24 mouse cellular contexts compared by ENCODE assay signal in the genomic region with DNA sequence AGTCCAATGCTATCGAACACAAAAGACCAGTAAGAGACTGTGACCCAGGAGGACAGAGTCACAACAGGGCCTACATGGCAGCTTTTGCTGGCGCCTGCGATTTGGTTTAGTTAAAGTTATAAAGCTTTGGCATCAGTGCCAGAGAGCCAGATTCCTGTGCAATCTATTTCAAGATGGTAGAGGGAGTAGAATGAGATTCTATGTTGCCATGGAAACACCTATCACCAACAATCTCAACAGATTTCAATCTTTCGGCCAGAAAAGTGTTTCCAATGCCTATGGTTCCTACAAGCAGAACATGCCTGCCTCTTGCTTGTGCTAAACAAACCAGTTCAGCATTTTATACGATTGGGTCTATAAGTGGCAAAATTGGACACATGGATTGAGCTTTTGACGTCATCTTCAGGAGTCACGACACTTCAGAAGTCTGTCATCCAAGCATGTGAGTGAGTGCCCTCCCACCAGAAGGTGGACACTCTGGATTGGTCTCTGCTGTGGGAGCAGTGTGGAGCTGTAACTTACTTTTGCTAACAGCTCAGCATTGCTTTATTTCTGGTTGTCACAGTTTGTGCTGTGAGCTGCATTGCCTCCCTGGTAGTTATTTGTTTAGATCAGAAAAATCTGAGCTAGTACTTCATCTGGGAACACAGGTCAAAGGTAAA. TPM values are rescaled to one million over a fixed set of nuclear protein-coding genes. Genes with fewer than 3 reads are reported as not detected.
A peak's percentile ranks its signal among the peaks of the same experiment; 100 is the strongest.
DNase-seq lines count a peak whose midpoint lies in the region; ATAC-seq and TF ChIP-seq lines count a peak whose summit lies in the region.
"Had no signal": no experiment of that assay in that cellular context is flagged by ENCODE, and none has a peak within 500 bp of the region (broad histone marks: within the 10 kb centered on the region; RNA-seq: fewer than 3 reads in every experiment).

No protein-coding gene starts in this region.

- no peak overlapping the region for H3K4me3 ChIP-seq in intestine, embryonic 16.5 days (ENCODE audit: low read length)
- H3K4me3 ChIP-seq in intestine, embryonic 15.5 days (replicated peaks) = no peak overlapping the region
- no peak overlapping the region for H3K4me3 ChIP-seq in layer of hippocampus, adult 2 months
- H3K4me3 ChIP-seq in heart, embryonic 11.5 days (ENCODE audit: low read depth, low read length) = no peak overlapping the region
- H3K4me3 ChIP-seq: heart, embryonic 15.5 days; hindbrain, embryonic 12.5 days; lung, embryonic 15.5 days; megakaryocyte, embryonic 14.5 days; myocyte had no signal

- peak; percentile 17 for DNase-seq in right cerebral cortex, adult 18-20 months
- no peak for DNase-seq in right cerebral cortex, postnatal 10 days (ENCODE audit: low spot score in 2 of 2)
- DNase-seq in layer of hippocampus, adult 2 months (ENCODE audit: low spot score in 2 of 2) = peak; percentile 24 to 54
- peak; percentile 60 for DNase-seq in telencephalon, adult 2 months (ENCODE audit: low read depth, low spot score)
- DNase-seq: adrenal gland, postnatal 10 days; cerebellum, postnatal 10 days; kidney, adult 18-20 months; kidney, postnatal 14 days; retina, postnatal 1 day; thymus, adult 2 months had no signal

- H3K27me3 ChIP-seq in intestine, embryonic 16.5 days (replicated peaks; ENCODE audit: control insufficient read depth, insufficient read depth, low read length) = no peaks in the 10 kb centered on the region
- H3K27me3 ChIP-seq in intestine, embryonic 15.5 days (replicated peaks) = no peaks in the 10 kb centered on the region
- no peaks in the 10 kb centered on the region for H3K27me3 ChIP-seq in heart, embryonic 11.5 days (ENCODE audit: control insufficient read depth, insufficient read depth, low read length)
- H3K27me3 ChIP-seq: heart, embryonic 15.5 days; hindbrain, embryonic 12.5 days; lung, embryonic 15.5 days had no signal

- no peaks in the 10 kb centered on the region for H3K36me3 ChIP-seq in intestine, embryonic 16.5 days (ENCODE audit: control insufficient read depth, insufficient read depth, low read length)
- no peaks in the 10 kb centered on the region for H3K36me3 ChIP-seq in intestine, embryonic 15.5 days
- H3K36me3 ChIP-seq in heart, embryonic 11.5 days (ENCODE audit: control insufficient read depth, insufficient read depth, low read length) = no peaks in the 10 kb centered on the region
- H3K36me3 ChIP-seq: heart, embryonic 15.5 days; hindbrain, embryonic 12.5 days; lung, embryonic 15.5 days had no signal

- 81% methylated on average over 7 of the region's 7 CpGs for WGBS in intestine, embryonic 16.5 days
- 80% methylated on average over 7 of the region's 7 CpGs for WGBS in intestine, embryonic 15.5 days
- 78% methylated on average over 7 of the region's 7 CpGs for WGBS in heart, embryonic 11.5 days (ENCODE audit: insufficient replicate concordance)

- TF ChIP-seq CTCF in layer of hippocampus, adult 2 months (conservative IDR thresholded peaks at IDR 0.05) = no peak

- peaks cover 9% of the 10 kb centered on the region for H3K4me1 ChIP-seq in intestine, embryonic 16.5 days (ENCODE audit: control insufficient read depth, insufficient read depth, low read length)
- peaks cover 8% of the 10 kb centered on the region; the same call in 1 of the 2 replicates for H3K4me1 ChIP-seq in intestine, embryonic 15.5 days (replicated peaks)
- peaks cover 6% of the 10 kb centered on the region; the same call in 1 of the 2 replicates for H3K4me1 ChIP-seq in heart, embryonic 11.5 days (ENCODE audit: control insufficient read depth, insufficient read depth, low read length)
- H3K4me1 ChIP-seq: heart, embryonic 15.5 days; hindbrain, embryonic 12.5 days; lung, embryonic 15.5 days; megakaryocyte, embryonic 14.5 days had no signal

- no peak overlapping the region for H3K9ac ChIP-seq in intestine, embryonic 16.5 days (ENCODE audit: low read depth, low read length)
- no peak overlapping the region for H3K9ac ChIP-seq in intestine, embryonic 15.5 days
- no peak overlapping the region for H3K9ac ChIP-seq in heart, embryonic 11.5 days (ENCODE audit: low read depth, low read length)
- H3K9ac ChIP-seq: heart, embryonic 15.5 days; hindbrain, embryonic 12.5 days; lung, embryonic 15.5 days had no signal

- H3K27ac ChIP-seq in intestine, embryonic 16.5 days (ENCODE audit: low read length) = no peak overlapping the region
- no peak overlapping the region for H3K27ac ChIP-seq in intestine, embryonic 15.5 days
- H3K27ac ChIP-seq in layer of hippocampus, adult 2 months = peak overlapping the region; percentile 87
- no peak overlapping the region for H3K27ac ChIP-seq in heart, embryonic 11.5 days (ENCODE audit: low read depth, low read length)
- H3K27ac ChIP-seq: heart, embryonic 15.5 days; hindbrain, embryonic 12.5 days; lung, embryonic 15.5 days had no signal

- no peaks in the 10 kb centered on the region for H3K9me3 ChIP-seq in intestine, embryonic 16.5 days (ENCODE audit: control insufficient read depth, low read length)
- H3K9me3 ChIP-seq in intestine, embryonic 15.5 days = no peaks in the 10 kb centered on the region
- no peaks in the 10 kb centered on the region for H3K9me3 ChIP-seq in heart, embryonic 11.5 days (replicated peaks; ENCODE audit: control insufficient read depth, low read length)
- H3K9me3 ChIP-seq: heart, embryonic 15.5 days; hindbrain, embryonic 12.5 days; lung, embryonic 15.5 days had no signal

- ATAC-seq in intestine, embryonic 16.5 days = peak; percentile 22; the same call in 1 of the 2 replicates
- ATAC-seq in intestine, embryonic 15.5 days = no peak
- ATAC-seq in heart, embryonic 11.5 days (replicated peaks; ENCODE audit: insufficient number of reproducible peaks, low FRiP score, low TSS enrichment) = no peak
- ATAC-seq: CD4-positive, CD25-positive, alpha-beta regulatory T cell, adult 4 months had no signal

- H3K4me2 ChIP-seq in intestine, embryonic 16.5 days (ENCODE audit: low read depth, low read length) = no peak overlapping the region
- H3K4me2 ChIP-seq in intestine, embryonic 15.5 days (replicated peaks) = no peak overlapping the region
- H3K4me2 ChIP-seq in heart, embryonic 11.5 days = no peak overlapping the region
- H3K4me2 ChIP-seq: heart, embryonic 15.5 days; hindbrain, embryonic 12.5 days; liver, embryonic 11.5 days; lung, embryonic 15.5 days had no signal

RNA-seq across cellular contexts. Expression of gene Dio1, which starts 15.2 kb away (rescaled TPM):
- 3.3 and 5.2 TPM in 2 replicates for polyA plus RNA-seq in intestine, embryonic 16.5 days (2015; fragmentation: Nextera tagmentation; extraction: Ambion mirVana)
- 1.5 and 1.9 TPM in 2 replicates for polyA plus RNA-seq in intestine, embryonic 15.5 days (2015; fragmentation: Nextera tagmentation; extraction: Ambion mirVana)
- total RNA-seq in layer of hippocampus, adult 2 months (2021) = not detected
- polyA plus RNA-seq in heart, embryonic 11.5 days (2014; fragmentation: Nextera tagmentation; extraction: Ambion mirVana) = not detected in 2 replicates
- total RNA-seq: granulocyte monocyte progenitor cell, adult 5-6 weeks; left cerebral cortex, postnatal 10 days; MEL; neutrophil, adult 5-6 weeks had no signal
- polyA plus RNA-seq: CD4-positive, CD25-positive, alpha-beta regulatory T cell, adult 4 months; heart, embryonic 15.5 days; hindbrain, embryonic 12.5 days; myocyte had no signal

RNA-seq across cellular contexts. Expression of gene Yipf1, which starts 22.4 kb away (rescaled TPM):
- 84.5 and 88.5 TPM in 2 replicates for polyA plus RNA-seq in intestine, embryonic 16.5 days (2015; fragmentation: Nextera tagmentation; extraction: Ambion mirVana)
- polyA plus RNA-seq in intestine, embryonic 15.5 days (2015; fragmentation: Nextera tagmentation; extraction: Ambion mirVana) = 69.3 and 76.8 TPM in 2 replicates
- total RNA-seq in layer of hippocampus, adult 2 months (2021) = 10 to 100 TPM; 49.4 to 51.2 TPM
- polyA plus RNA-seq in heart, embryonic 11.5 days (2014; fragmentation: Nextera tagmentation; extraction: Ambion mirVana) = 41.6 and 43.8 TPM in 2 replicates

RNA-seq across cellular contexts. Expression of gene Hspb11, which starts 38.3 kb away (rescaled TPM):
- 22.6 and 26.7 TPM in 2 replicates for polyA plus RNA-seq in intestine, embryonic 16.5 days (2015; fragmentation: Nextera tagmentation; extraction: Ambion mirVana)
- polyA plus RNA-seq in intestine, embryonic 15.5 days (2015; fragmentation: Nextera tagmentation; extraction: Ambion mirVana) = 29.4 and 31.9 TPM in 2 replicates
- total RNA-seq in layer of hippocampus, adult 2 months (2021) = 10 to 100 TPM; 22.9 to 26.0 TPM
- 35.1 and 38.7 TPM in 2 replicates for polyA plus RNA-seq in heart, embryonic 11.5 days (2014; fragmentation: Nextera tagmentation; extraction: Ambion mirVana)

RNA-seq across cellular contexts. Expression of gene Lrrc42, which starts 38.4 kb away (rescaled TPM):
- 48.3 and 49.6 TPM in 2 replicates for polyA plus RNA-seq in intestine, embryonic 16.5 days (2015; fragmentation: Nextera tagmentation; extraction: Ambion mirVana)
- 53.5 TPM in 2 replicates for polyA plus RNA-seq in intestine, embryonic 15.5 days (2015; fragmentation: Nextera tagmentation; extraction: Ambion mirVana)
- total RNA-seq in layer of hippocampus, adult 2 months (2021) = 10 to 100 TPM; 31.7 to 33.4 TPM
- 70.4 and 79.3 TPM in 2 replicates for polyA plus RNA-seq in heart, embryonic 11.5 days (2014; fragmentation: Nextera tagmentation; extraction: Ambion mirVana)

Comparison
In these comparisons a context has a peak if more than half of its experiments do, and no peak if none do; other contexts are left out.
1. DNase-seq: peak in right cerebral cortex, adult 18-20 months (single experiment), layer of hippocampus, adult 2 months (2 of 2) and telencephalon, adult 2 months (single experiment); none in right cerebral cortex, postnatal 10 days (0 of 2).